Mouse (Mus musculus): ENCODE results near the gene Slc6a18. TPM values are rescaled to one million over a fixed set of nuclear protein-coding genes. Genes with fewer than 3 reads are reported as not detected.

The Slc6a18 gene
- polyA plus RNA-seq, 1 experiment, result 0.42 TPM

DNA sequence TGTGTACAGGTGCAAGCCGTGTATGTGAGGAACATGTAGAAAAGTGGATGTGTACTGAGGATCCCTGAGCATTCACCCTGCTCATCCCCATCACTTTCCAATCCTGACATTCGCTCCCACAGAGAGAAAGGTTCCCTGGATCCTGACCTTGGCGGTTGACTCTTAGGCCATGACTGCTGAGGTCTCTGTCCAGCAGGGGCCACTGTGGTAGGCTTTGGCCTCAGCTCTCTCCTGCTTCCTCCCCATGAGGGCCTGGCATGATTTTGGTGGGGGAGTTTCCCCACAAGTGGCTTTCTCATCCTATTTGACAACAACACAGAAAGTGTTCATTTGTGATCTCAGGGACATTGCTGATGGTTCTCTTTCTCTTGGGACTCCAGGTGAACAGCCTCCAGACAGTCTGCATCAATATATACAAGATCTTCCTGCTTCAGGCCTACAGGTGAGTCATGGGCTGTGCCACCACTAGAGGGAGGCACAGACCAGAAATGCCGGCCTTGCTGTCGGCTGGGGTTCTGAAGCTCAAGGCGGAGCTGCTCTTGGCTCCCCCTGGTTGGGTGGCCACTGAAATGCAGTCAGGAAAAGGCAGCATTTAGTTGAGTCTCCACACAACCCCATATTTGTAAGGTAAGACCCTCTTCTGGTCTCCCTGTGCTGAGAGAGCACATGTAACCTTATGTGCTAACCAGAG is 31.3 kb downstream of the Slc6a18 start:
- H3K27me3 ChIP-seq (ENCODE audit: control insufficient read depth, insufficient read depth, low read length), result no peaks in the 10 kb centered on the region
- 49% methylated on average over 6 of the region's 6 CpGs for WGBS
- no peak overlapping the region for H3K27ac ChIP-seq (ENCODE audit: insufficient read depth, low read length)
- DNase-seq (ENCODE audit: low read depth in 1 of 2, low spot score in 2 of 2), result peak; percentile 46 to 47
- H3K4me1 ChIP-seq (ENCODE audit: control insufficient read depth, insufficient read depth, insufficient read length), result no peaks in the 10 kb centered on the region
- no peaks in the 10 kb centered on the region for H3K36me3 ChIP-seq (ENCODE audit: control insufficient read depth, insufficient read depth, low read length)
- TF ChIP-seq POLR2A (IDR thresholded peaks at IDR 0.05; ENCODE audit: low read depth, low read length) (no peak), CTCF (IDR thresholded peaks at IDR 0.05; ENCODE audit: extremely low read depth, insufficient read depth, insufficient read length, insufficient replicate concordance) (peak; percentile 84; the same call in 1 of the 2 replicates)
- no peak overlapping the region for H3K4me3 ChIP-seq (ENCODE audit: extremely low read depth, insufficient read depth, insufficient read length)

GRCm38 (mm10) chr13:73641296-73641695 is 36.5 kb downstream of the Slc6a18 start:
- no peak for TF ChIP-seq CTCF (IDR thresholded peaks at IDR 0.05; ENCODE audit: extremely low read depth, insufficient read depth, insufficient read length, insufficient replicate concordance)
- no peak for TF ChIP-seq POLR2A (IDR thresholded peaks at IDR 0.05; ENCODE audit: low read depth, low read length)
- Histone ChIP-seq H3K27ac (ENCODE audit: insufficient read depth, low read length) (no peak overlapping the region), H3K36me3 (ENCODE audit: control insufficient read depth, insufficient read depth, low read length) (no peaks in the 10 kb centered on the region), H3K4me1 (ENCODE audit: control insufficient read depth, insufficient read depth, insufficient read length) (no peaks in the 10 kb centered on the region), H3K27me3 (ENCODE audit: control insufficient read depth, insufficient read depth, low read length) (no peaks in the 10 kb centered on the region), H3K4me3 (ENCODE audit: extremely low read depth, insufficient read depth, insufficient read length) (no peak overlapping the region)
- no peak for DNase-seq (ENCODE audit: low read depth in 1 of 2, low spot score in 2 of 2)
- WGBS, result 60% methylated on average over 4 of the region's 4 CpGs

GRCm38 (mm10) chr13:73637826-73638225 is 40.0 kb downstream of the Slc6a18 start:
- DNase-seq (ENCODE audit: low read depth in 1 of 2, low spot score in 2 of 2), result no peak
- Histone ChIP-seq H3K27me3 (ENCODE audit: control insufficient read depth, insufficient read depth, low read length) (no peaks in the 10 kb centered on the region), H3K27ac (ENCODE audit: insufficient read depth, low read length) (no peak overlapping the region), H3K36me3 (ENCODE audit: control insufficient read depth, insufficient read depth, low read length) (no peaks in the 10 kb centered on the region), H3K4me3 (ENCODE audit: extremely low read depth, insufficient read depth, insufficient read length) (no peak overlapping the region), H3K4me1 (ENCODE audit: control insufficient read depth, insufficient read depth, insufficient read length) (no peaks in the 10 kb centered on the region)
- no peak for TF ChIP-seq POLR2A (IDR thresholded peaks at IDR 0.05; ENCODE audit: low read depth, low read length)
- TF ChIP-seq CTCF (IDR thresholded peaks at IDR 0.05; ENCODE audit: extremely low read depth, insufficient read depth, insufficient read length, insufficient replicate concordance), result no peak
- WGBS, result 86% methylated on average over 5 of the region's 6 CpGs

DNA sequence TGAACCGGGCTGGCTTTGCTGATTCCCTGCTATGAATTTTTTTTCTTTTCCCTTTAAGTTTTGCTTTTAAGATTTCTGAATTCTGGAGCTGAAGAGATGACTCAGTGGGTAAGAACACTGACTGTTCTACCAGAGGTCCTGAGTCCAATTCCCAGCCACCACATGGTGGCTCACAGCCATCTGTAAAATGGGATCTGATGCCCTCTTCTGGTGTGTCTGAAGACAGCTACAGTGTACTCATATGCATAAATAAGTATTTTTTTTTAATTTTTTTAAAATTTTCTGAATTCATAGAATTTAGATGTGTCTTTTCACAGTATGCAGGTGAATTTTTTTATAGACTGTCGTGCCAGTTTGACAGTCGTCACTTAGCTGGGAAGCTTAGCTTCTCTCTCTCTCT is 46.0 kb downstream of the Slc6a18 start:
- no peak overlapping the region for H3K4me3 ChIP-seq (ENCODE audit: extremely low read depth, insufficient read depth, insufficient read length)
- H3K27me3 ChIP-seq (ENCODE audit: control insufficient read depth, insufficient read depth, low read length), result no peaks in the 10 kb centered on the region
- DNase-seq (ENCODE audit: low read depth in 1 of 2, low spot score in 2 of 2), result no peak
- H3K36me3 ChIP-seq (ENCODE audit: control insufficient read depth, insufficient read depth, low read length), result no peaks in the 10 kb centered on the region
- TF ChIP-seq CTCF (IDR thresholded peaks at IDR 0.05; ENCODE audit: extremely low read depth, insufficient read depth, insufficient read length, insufficient replicate concordance) (no peak), POLR2A (IDR thresholded peaks at IDR 0.05; ENCODE audit: low read depth, low read length) (no peak)
- 95% methylated on average over 3 of the region's 3 CpGs for WGBS
- H3K4me1 ChIP-seq (ENCODE audit: control insufficient read depth, insufficient read depth, insufficient read length), result peaks cover 7% of the 10 kb centered on the region; the same call in 1 of the 2 replicates
- no peak overlapping the region for H3K27ac ChIP-seq (ENCODE audit: insufficient read depth, low read length)

- DNase-seq (ENCODE audit: low read depth in 1 of 2, low spot score in 2 of 2), result no peak
- Histone ChIP-seq H3K27me3 (ENCODE audit: control insufficient read depth, insufficient read depth, low read length) (no peaks in the 10 kb centered on the region), H3K4me1 (ENCODE audit: control insufficient read depth, insufficient read depth, insufficient read length) (peaks cover 11% of the 10 kb centered on the region; the same call in 1 of the 2 replicates), H3K36me3 (ENCODE audit: control insufficient read depth, insufficient read depth, low read length) (no peaks in the 10 kb centered on the region), H3K4me3 (ENCODE audit: extremely low read depth, insufficient read depth, insufficient read length) (no peak overlapping the region), H3K27ac (ENCODE audit: insufficient read depth, low read length) (no peak overlapping the region)
- TF ChIP-seq POLR2A (IDR thresholded peaks at IDR 0.05; ENCODE audit: low read depth, low read length) (no peak), CTCF (IDR thresholded peaks at IDR 0.05; ENCODE audit: extremely low read depth, insufficient read depth, insufficient read length, insufficient replicate concordance) (no peak)
- WGBS, result 74% methylated on average over 11 of the region's 11 CpGs
Observed at GRCm38 (mm10) chr13:73628586-73629113, 49.2 kb downstream of the Slc6a18 start.

- peaks cover 11% of the 10 kb centered on the region; the same call in 1 of the 2 replicates for H3K4me1 ChIP-seq (ENCODE audit: control insufficient read depth, insufficient read depth, insufficient read length)
- DNase-seq (ENCODE audit: low read depth in 1 of 2, low spot score in 2 of 2), result peak in 1 of 2 experiments; percentile 19
- peaks cover 2% of the 10 kb centered on the region; the same call in 1 of the 2 replicates for H3K36me3 ChIP-seq (ENCODE audit: control insufficient read depth, insufficient read depth, low read length)
- 20% methylated on average over 47 of the region's 47 CpGs for WGBS
- TF ChIP-seq POLR2A (IDR thresholded peaks at IDR 0.05; ENCODE audit: low read depth, low read length) (no peak), CTCF (IDR thresholded peaks at IDR 0.05; ENCODE audit: extremely low read depth, insufficient read depth, insufficient read length, insufficient replicate concordance) (peak; percentile 11; the same call in 1 of the 2 replicates)
- H3K27me3 ChIP-seq (ENCODE audit: control insufficient read depth, insufficient read depth, low read length), result no peaks in the 10 kb centered on the region
- peak within 1 kb of the TSS; percentile 69 for H3K4me3 ChIP-seq (ENCODE audit: extremely low read depth, insufficient read depth, insufficient read length)
- H3K27ac ChIP-seq (ENCODE audit: insufficient read depth, low read length), result no peak within 1 kb of the TSS
Observed at GRCm38 (mm10) chr13:73626745-73627549, 50.9 kb downstream of the Slc6a18 start, which contains the start of gene Tert. Tert (plus strand) TSS chr13:73626911.

Data from spleen, adult 2 months (tissue).